Mouse (Mus musculus) liver, adult 2 months (tissue): ENCODE data around the gene Dok3. TPM values are rescaled to one million over a fixed set of nuclear protein-coding genes. Genes with fewer than 3 reads are reported as not detected.
"Not testable (repeated sequence)": the region's sequence is repeated elsewhere in the genome, so short reads cannot be mapped to it uniquely, and the experiment has no call there.

Source experiments
- DNase-seq: peaks from one replicate; pipeline ENCODE4 v3.0.0-alpha.2; 2011; ENCODE audit warnings: low read depth, low spot score; ENCODE audit errors: extremely low read depth
- H3K27ac ChIP-seq: fragments of 200-500 bp; replicated peaks from 2 replicates; pipeline ENCODE4 v1.5.1; 2012; ENCODE audit warnings: low read depth, mild to moderate bottlenecking, control low read depth, inconsistent platforms, low read length; ENCODE audit not compliant: insufficient read depth
- H3K27me3 ChIP-seq: fragments of 200-500 bp; 2 replicates; pipeline ENCODE4 v1.6.1; 2012; ENCODE audit warnings: mild to moderate bottlenecking, moderate library complexity, low read length, inconsistent platforms; ENCODE audit not compliant: control insufficient read depth, insufficient read depth
- H3K36me3 ChIP-seq: fragments of 200-500 bp; 2 replicates; pipeline ENCODE4 v1.6.1; 2012; ENCODE audit warnings: low read length, inconsistent platforms; ENCODE audit not compliant: control insufficient read depth, insufficient read depth
- H3K4me1 ChIP-seq: fragments of 200-500 bp; 2 replicates; pipeline ENCODE4 v1.6.1; 2011; ENCODE audit warnings: low read length; ENCODE audit not compliant: control insufficient read depth, insufficient read depth
- H3K4me3 ChIP-seq: fragments of 200-500 bp; 2 replicates; pipeline ENCODE4 v1.5.1; 2011; ENCODE audit warnings: low read depth, mild to moderate bottlenecking, control low read depth, low read length, moderate library complexity; ENCODE audit not compliant: insufficient read depth
- H3K79me2 ChIP-seq: fragments of 200-500 bp; 2 replicates; pipeline ENCODE4 v1.6.1; 2012; ENCODE audit warnings: inconsistent platforms, mild to moderate bottlenecking, low read length, moderate library complexity; ENCODE audit not compliant: control insufficient read depth, insufficient read depth
- H3K9ac ChIP-seq: fragments of 200-500 bp; 2 replicates; pipeline ENCODE4 v1.6.1; 2012; ENCODE audit warnings: low read depth, mild to moderate bottlenecking, control low read depth, inconsistent platforms, low read length
- CTCF ChIP-seq: fragments of 200-500 bp; IDR thresholded peaks from 2 replicates; pipeline ENCODE4 v1.5.1; 2011; ENCODE audit warnings: low read depth, low read length, control low read depth
- POLR2A ChIP-seq: fragments of 200-500 bp; IDR thresholded peaks from 2 replicates; pipeline ENCODE4 v1.6.1; 2011; ENCODE audit warnings: low read length, control low read depth; ENCODE audit not compliant: insufficient read depth; ENCODE audit errors: extremely low read depth
- WGBS: fragments of 180-500 bp; shearing (Covaris S2); methylation state at CpG from one replicate; pipeline ENCODE4 v1.1.7; 2018; 5-methylcytosine and 5-hydroxymethylcytosine counted together
- polyA plus RNA-seq: library from polyadenylated mRNA; depleted of rRNA; stranded (reverse); fragments of >200 nt; gene quantifications from 2 replicates; pipeline ENCODE4 v1.2.3, GENCODE M21; 2012; rRNA removed
- total RNA-seq: library from RNA; depleted of rRNA; stranded (reverse); fragments of >200 nt; gene quantifications from 2 replicates; pipeline ENCODE4 v1.2.3, GENCODE M21; 2014; rRNA removed

Dok3 gene
- 0.46 and 0.94 TPM in 2 replicates for total RNA-seq
- 2.5 and 5.2 TPM in 2 replicates for polyA plus RNA-seq

DNA sequence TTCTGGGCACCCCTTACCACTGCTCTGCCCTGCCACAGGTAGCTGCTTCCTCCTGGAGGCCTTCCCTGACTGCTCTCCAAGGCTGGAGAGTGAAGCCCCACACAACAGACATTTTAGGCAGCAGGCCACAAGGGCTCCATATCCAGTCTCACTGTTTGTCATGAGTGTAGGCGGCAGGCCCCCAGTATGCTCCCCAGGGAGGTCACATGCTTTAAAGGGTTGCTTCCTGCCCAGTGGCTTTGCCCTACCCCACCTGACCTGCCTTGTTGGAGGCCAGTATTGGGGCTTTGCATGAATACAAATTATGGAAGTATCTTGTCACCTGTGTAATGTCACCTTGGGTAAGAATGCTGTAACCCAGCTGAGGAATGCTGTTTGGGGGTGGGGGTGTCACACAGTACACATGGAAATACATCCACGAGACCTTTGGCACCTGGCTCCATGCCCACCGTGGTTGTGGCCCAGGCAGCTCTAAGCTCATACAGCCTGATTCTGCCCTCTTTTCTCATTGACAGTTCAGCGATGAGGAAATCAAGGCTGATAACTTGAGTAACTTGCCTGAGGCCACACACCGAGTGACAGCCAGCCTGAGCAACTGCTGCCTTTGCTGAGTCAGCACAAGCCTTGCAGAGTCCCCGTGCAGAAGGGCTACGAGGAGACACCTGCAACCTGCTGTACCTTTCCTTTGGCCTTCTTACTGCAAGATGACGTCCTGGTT is at the start of gene Dok3:
Gene Dok3, minus strand, starts transcription at position 99 of the 718 bp plus-strand sequence.
- peak within 1 kb of the TSS; percentile 52 for H3K4me3 ChIP-seq

DNA sequence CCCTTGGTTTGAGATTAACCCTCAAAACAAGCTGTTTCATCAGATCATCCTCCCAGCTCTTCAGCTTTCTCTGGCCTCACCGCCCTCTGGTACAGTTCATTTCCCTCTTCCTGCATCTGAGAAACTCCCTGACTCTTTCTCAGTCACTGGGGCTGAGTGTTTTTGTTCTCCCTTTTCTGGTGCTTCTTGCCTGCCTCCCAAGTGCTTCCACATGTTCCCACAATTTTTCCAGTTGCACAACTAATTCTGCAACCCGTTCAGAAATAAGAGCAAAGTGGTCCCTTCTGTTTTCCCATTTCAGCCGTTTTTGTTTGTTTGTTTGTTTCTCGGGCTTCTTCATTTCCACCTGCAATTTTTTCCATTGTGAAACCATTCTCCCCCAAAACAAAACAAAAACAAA is 49.0 kb upstream of the Dok3 start:
- H3K9ac ChIP-seq = no peak overlapping the region
- no peaks in the 10 kb centered on the region for H3K79me2 ChIP-seq
- no peak overlapping the region for H3K4me3 ChIP-seq
- H3K27me3 ChIP-seq = no peaks in the 10 kb centered on the region
- DNase-seq = no peak
- no peak for TF ChIP-seq CTCF
- TF ChIP-seq POLR2A = no peak
- WGBS = 78% methylated on average over 4 of the region's 4 CpGs
- no peaks in the 10 kb centered on the region for H3K36me3 ChIP-seq
- no peak overlapping the region for H3K27ac ChIP-seq
- no peaks in the 10 kb centered on the region for H3K4me1 ChIP-seq

More for the DNA sequence above, at the start of gene Dok3:
- Histone ChIP-seq H3K27me3 (no peaks in the 10 kb centered on the region), H3K4me1 (peaks cover 8% of the 10 kb centered on the region), H3K79me2 (no peaks in the 10 kb centered on the region), H3K9ac (no peak within 1 kb of the TSS), H3K36me3 (no peaks in the 10 kb centered on the region; the same call in 1 of the 2 replicates), H3K27ac (0 out of 2 replicates have a peak within 1 kb of the TSS, but pooled peaks have one; percentile 14)
- no peak for TF ChIP-seq POLR2A
- no peak for TF ChIP-seq CTCF
- peak; percentile 67 for DNase-seq
- WGBS = 22% methylated on average over 8 of the region's 8 CpGs

DNA sequence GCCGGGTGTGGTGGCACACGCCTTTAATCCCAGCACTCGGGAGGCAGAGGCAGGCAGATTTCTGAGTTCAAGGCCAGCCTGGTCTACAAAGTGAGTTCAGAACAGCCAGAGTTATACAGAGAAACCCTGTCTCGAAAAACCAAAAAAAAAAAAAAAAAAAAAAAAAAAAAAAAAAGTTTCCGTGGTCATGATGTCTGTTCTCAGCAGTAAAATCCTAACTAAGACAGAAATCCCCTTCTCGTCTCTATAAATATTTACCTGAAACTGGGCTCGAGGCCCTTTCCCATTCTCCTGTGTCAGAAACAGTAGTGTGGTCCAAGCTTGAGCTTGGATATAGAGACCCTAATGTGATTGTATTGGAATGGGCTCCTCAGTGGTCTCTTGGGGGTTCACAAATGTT is 47.8 kb upstream of the Dok3 start:
- not testable (repeated sequence) for H3K79me2 ChIP-seq, DNase-seq, H3K36me3 ChIP-seq, H3K27ac ChIP-seq, H3K4me1 ChIP-seq, H3K9ac ChIP-seq, H3K27me3 ChIP-seq, H3K4me3 ChIP-seq
- 88% methylated on average over 7 of the region's 7 CpGs for WGBS

DNA sequence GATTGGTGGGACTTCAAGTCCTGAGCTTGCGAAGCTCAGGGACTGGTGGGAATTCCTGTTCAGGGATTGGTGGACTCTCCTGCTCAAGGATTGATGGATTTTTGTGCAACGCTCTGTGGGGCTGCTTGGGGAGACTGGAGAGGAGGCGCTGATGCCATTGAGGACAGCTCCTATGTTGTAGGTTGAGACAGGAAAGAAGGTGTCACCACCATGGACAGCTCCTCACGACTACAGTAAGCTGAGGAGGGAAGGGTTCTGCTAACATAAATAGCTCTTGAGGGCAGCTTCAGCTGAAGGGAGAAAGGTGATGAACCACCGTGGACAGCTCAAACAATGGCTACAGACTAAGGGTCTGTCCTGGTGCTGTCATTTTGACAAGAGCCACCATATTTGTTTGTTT is 46.8 kb upstream of the Dok3 start:
- Histone ChIP-seq H3K9ac (no peak overlapping the region), H3K36me3 (no peaks in the 10 kb centered on the region), H3K79me2 (peaks cover 4% of the 10 kb centered on the region; the same call in 1 of the 2 replicates), H3K4me3 (no peak overlapping the region), H3K27me3 (no peaks in the 10 kb centered on the region), H3K4me1 (no peaks in the 10 kb centered on the region), H3K27ac (no peak overlapping the region)
- TF ChIP-seq POLR2A = no peak
- TF ChIP-seq CTCF = no peak
- WGBS = 67% methylated on average over 5 of the region's 5 CpGs
- no peak for DNase-seq

DNA sequence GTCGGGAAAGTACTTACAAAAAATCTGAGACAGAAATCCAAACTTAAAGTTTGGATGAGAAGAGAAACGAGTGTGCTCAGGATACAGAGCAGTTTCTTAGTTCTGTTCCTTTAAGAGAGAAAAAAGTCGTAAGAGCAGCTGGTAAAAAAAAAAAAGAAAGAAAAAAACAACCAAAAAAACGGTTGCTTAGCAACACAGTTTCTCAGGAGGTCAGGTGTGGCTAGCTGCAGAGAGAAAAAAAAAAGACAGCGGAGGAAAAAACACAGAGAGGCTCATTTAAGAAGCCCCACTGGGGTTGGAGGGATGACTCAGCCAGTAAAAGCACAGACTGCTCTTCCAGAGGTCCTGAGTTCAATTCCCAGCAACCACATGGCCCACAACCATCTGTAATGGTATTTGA is 45.2 kb upstream of the Dok3 start:
- WGBS = 77% methylated on average over 5 of the region's 5 CpGs
- H3K27ac ChIP-seq = no peak overlapping the region
- H3K27me3 ChIP-seq = no peaks in the 10 kb centered on the region
- H3K79me2 ChIP-seq = peaks cover 18% of the 10 kb centered on the region; the same call in 1 of the 2 replicates
- DNase-seq = no peak
- peaks cover 6% of the 10 kb centered on the region for H3K4me1 ChIP-seq
- H3K9ac ChIP-seq = no peak overlapping the region
- TF ChIP-seq CTCF (no peak), POLR2A (no peak)
- H3K36me3 ChIP-seq = no peaks in the 10 kb centered on the region
- no peak overlapping the region for H3K4me3 ChIP-seq

DNA sequence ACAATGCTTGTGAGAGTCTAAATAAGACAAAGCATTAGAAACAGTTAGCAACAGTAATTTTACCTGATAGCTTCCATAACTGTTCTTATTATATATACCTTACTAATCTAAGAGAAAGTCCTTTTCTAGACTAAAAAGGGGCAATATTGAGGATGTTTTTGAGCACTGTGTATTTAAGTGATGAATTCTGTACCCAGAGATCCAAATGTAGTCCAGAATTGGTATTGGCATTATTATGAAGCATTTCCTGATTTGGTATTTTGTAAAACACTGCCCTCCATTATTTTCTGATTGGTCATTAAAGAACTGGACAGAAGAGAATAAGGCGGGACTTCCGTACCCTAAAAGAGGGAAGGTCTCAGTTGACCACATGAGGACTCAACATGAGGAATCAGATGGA is 44.3 kb upstream of the Dok3 start, which contains the start of gene Tmed9:
Gene Tmed9, plus strand, starts transcription at position 301 of the 400 bp plus-strand sequence.
- Histone ChIP-seq H3K27ac (no peak within 1 kb of the TSS), H3K4me1 (peaks cover 6% of the 10 kb centered on the region), H3K27me3 (no peaks in the 10 kb centered on the region), H3K36me3 (no peaks in the 10 kb centered on the region), H3K9ac (no peak within 1 kb of the TSS), H3K4me3 (no peak within 1 kb of the TSS), H3K79me2 (peaks cover 18% of the 10 kb centered on the region; the same call in 1 of the 2 replicates)
- 99% methylated on average over 2 of the region's 2 CpGs for WGBS
- no peak for DNase-seq
- TF ChIP-seq CTCF (no peak), POLR2A (no peak)
